Mouse (Mus musculus) midbrain, embryonic 14.5 days (tissue): ENCODE results near the gene Hrg. TPM values are rescaled to one million over a fixed set of nuclear protein-coding genes. Genes with fewer than 3 reads are reported as not detected.

Source experiments
- ATAC-seq: fragments of 200-750 bp; cut with Nextera tagmentation; 2 replicates; pipeline ENCODE4 v1.8.0; 2017; ENCODE audit warnings: moderate number of reproducible peaks, moderate library complexity; ENCODE audit not compliant: low FRiP score, low TSS enrichment
- DNase-seq: peaks from one replicate; pipeline ENCODE4 v3.0.0-alpha.2; 2015
- H3K27ac ChIP-seq: fragments of 300-500 bp; sonication (generic); replicated peaks from 2 replicates; pipeline ENCODE4 v1.5.1; 2014; ENCODE audit warnings: mild to moderate bottlenecking, low read depth, low read length, moderate library complexity
- H3K27me3 ChIP-seq: fragments of 300-500 bp; sonication (generic); 2 replicates; pipeline ENCODE4 v1.6.1; 2014; ENCODE audit warnings: low read length, control low read depth, mixed read lengths; ENCODE audit not compliant: control insufficient read depth, insufficient read depth
- H3K36me3 ChIP-seq: fragments of 300-500 bp; sonication (generic); 2 replicates; pipeline ENCODE4 v1.6.1; 2014; ENCODE audit warnings: low read length, control low read depth; ENCODE audit not compliant: control insufficient read depth, insufficient read depth
- H3K4me1 ChIP-seq: fragments of 300-500 bp; sonication (generic); 2 replicates; pipeline ENCODE4 v1.6.1; 2014; ENCODE audit warnings: mild to moderate bottlenecking, antibody characterized with exemption, low read length, control low read depth; ENCODE audit not compliant: control insufficient read depth, insufficient read depth
- H3K4me2 ChIP-seq: fragments of 300-500 bp; sonication (generic); 2 replicates; pipeline ENCODE4 v1.6.1; 2014; ENCODE audit warnings: mild to moderate bottlenecking, low read length, moderate library complexity
- H3K4me3 ChIP-seq: fragments of 300-500 bp; sonication (generic); replicated peaks from 2 replicates; pipeline ENCODE4 v1.5.1; 2014; ENCODE audit warnings: low read depth, low read length
- H3K9ac ChIP-seq: fragments of 300-500 bp; sonication (generic); replicated peaks from 2 replicates; pipeline ENCODE4 v1.6.1; 2014; ENCODE audit warnings: mild to moderate bottlenecking, low read length, moderate library complexity
- H3K9me3 ChIP-seq: fragments of 300-500 bp; sonication (generic); 2 replicates; pipeline ENCODE4 v1.6.1; 2016; ENCODE audit warnings: low read length, control low read depth, mixed read lengths; ENCODE audit not compliant: control insufficient read depth
- WGBS: fragments of 180-500 bp; shearing (Covaris S2); extraction: QIAGEN DNeasy Blood & Tissue Kit; methylation state at CpG from one replicate; pipeline ENCODE4 v1.1.7; 2014; 5-methylcytosine and 5-hydroxymethylcytosine counted together
- polyA plus RNA-seq: library from polyadenylated mRNA; unstranded; fragments of >200 nt; fragmentation: Nextera tagmentation; extraction: Ambion mirVana; gene quantifications from 2 replicates; pipeline ENCODE4 v1.2.1, GENCODE M21; 2014

Hrg gene
- polyA plus RNA-seq, 1 experiment from 2014 or later, result 0.12 TPM

- H3K27me3 ChIP-seq, result no peaks in the 10 kb centered on the region
- no peak for ATAC-seq
- no peak overlapping the region for H3K9ac ChIP-seq
- no peaks in the 10 kb centered on the region for H3K36me3 ChIP-seq
- H3K4me3 ChIP-seq, result no peak overlapping the region
- DNase-seq, result no peak
- no peak overlapping the region for H3K27ac ChIP-seq
- WGBS, result 72% methylated on average over 18 of the region's 18 CpGs
- H3K9me3 ChIP-seq, result no peaks in the 10 kb centered on the region
- no peak overlapping the region for H3K4me2 ChIP-seq
- no peaks in the 10 kb centered on the region for H3K4me1 ChIP-seq
Measured at GRCm38 (mm10) chr16:22919971-22920854, 30.7 kb upstream of the Hrg start.

- no peak overlapping the region for H3K4me3 ChIP-seq
- no peaks in the 10 kb centered on the region for H3K36me3 ChIP-seq
- H3K9ac ChIP-seq, result no peak overlapping the region
- no peak for ATAC-seq
- no peak overlapping the region for H3K4me2 ChIP-seq
- H3K27ac ChIP-seq, result no peak overlapping the region
- 96% methylated on average over 5 of the region's 5 CpGs for WGBS
- DNase-seq, result no peak
- H3K9me3 ChIP-seq, result no peaks in the 10 kb centered on the region
- H3K27me3 ChIP-seq, result no peaks in the 10 kb centered on the region
- no peaks in the 10 kb centered on the region for H3K4me1 ChIP-seq
Measured at GRCm38 (mm10) chr16:22921761-22922160, 29.1 kb upstream of the Hrg start.

GRCm38 (mm10) chr16:22922433-22922832, 28.4 kb upstream of the Hrg start:
- Histone ChIP-seq H3K4me2 (no peak overlapping the region), H3K27me3 (no peaks in the 10 kb centered on the region), H3K9ac (no peak overlapping the region), H3K4me3 (no peak overlapping the region), H3K9me3 (no peaks in the 10 kb centered on the region), H3K27ac (no peak overlapping the region), H3K36me3 (no peaks in the 10 kb centered on the region), H3K4me1 (no peaks in the 10 kb centered on the region)
- WGBS, result 91% methylated on average over 4 of the region's 4 CpGs
- ATAC-seq, result no peak
- DNase-seq, result no peak

GRCm38 (mm10) chr16:22929575-22929974, 21.3 kb upstream of the Hrg start:
- Histone ChIP-seq H3K27me3 (no peaks in the 10 kb centered on the region), H3K27ac (no peak overlapping the region), H3K4me3 (no peak overlapping the region), H3K9me3 (no peaks in the 10 kb centered on the region), H3K36me3 (no peaks in the 10 kb centered on the region), H3K4me1 (no peaks in the 10 kb centered on the region), H3K4me2 (no peak overlapping the region), H3K9ac (no peak overlapping the region)
- ATAC-seq (no peak), DNase-seq (peak; percentile 14)
- 71% methylated on average over 6 of the region's 6 CpGs for WGBS

- WGBS, result 86% methylated on average over 11 of the region's 11 CpGs
- H3K9me3 ChIP-seq, result no peaks in the 10 kb centered on the region
- DNase-seq (no peak), ATAC-seq (no peak)
- no peaks in the 10 kb centered on the region for H3K36me3 ChIP-seq
- H3K4me2 ChIP-seq, result no peak overlapping the region
- no peak overlapping the region for H3K9ac ChIP-seq
- H3K27me3 ChIP-seq, result no peaks in the 10 kb centered on the region
- H3K4me1 ChIP-seq, result no peaks in the 10 kb centered on the region
- H3K27ac ChIP-seq, result no peak overlapping the region
- H3K4me3 ChIP-seq, result no peak overlapping the region
Measured at GRCm38 (mm10) chr16:22931431-22932200, 19.3 kb upstream of the Hrg start.

GRCm38 (mm10) chr16:22937631-22938030, 13.2 kb upstream of the Hrg start:
- Histone ChIP-seq H3K27me3 (no peaks in the 10 kb centered on the region), H3K4me1 (no peaks in the 10 kb centered on the region), H3K27ac (no peak overlapping the region), H3K9ac (no peak overlapping the region), H3K36me3 (no peaks in the 10 kb centered on the region), H3K9me3 (no peaks in the 10 kb centered on the region), H3K4me3 (no peak overlapping the region), H3K4me2 (no peak overlapping the region)
- whole genome bisulfite sequencing, result 93% methylated on average over 12 of the region's 12 CpGs
- ATAC-seq (no peak), DNase-seq (no peak)

GRCm38 (mm10) chr16:22938541-22938940, 12.3 kb upstream of the Hrg start:
- Histone ChIP-seq H3K9ac (no peak overlapping the region), H3K27me3 (no peaks in the 10 kb centered on the region), H3K36me3 (no peaks in the 10 kb centered on the region), H3K4me2 (no peak overlapping the region), H3K4me1 (no peaks in the 10 kb centered on the region), H3K9me3 (no peaks in the 10 kb centered on the region), H3K27ac (no peak overlapping the region), H3K4me3 (no peak overlapping the region)
- ATAC-seq (no peak), DNase-seq (no peak)
- WGBS, result 74% methylated on average over 2 of the region's 2 CpGs

GRCm38 (mm10) chr16:22939120-22939695, 11.7 kb upstream of the Hrg start:
- no peak for ATAC-seq
- WGBS, result 87% methylated on average over 8 of the region's 8 CpGs
- no peaks in the 10 kb centered on the region for H3K4me1 ChIP-seq

More at GRCm38 (mm10) chr16:22939120-22939695, 11.7 kb upstream of the Hrg start:
- Histone ChIP-seq H3K36me3 (no peaks in the 10 kb centered on the region), H3K9me3 (no peaks in the 10 kb centered on the region), H3K27me3 (no peaks in the 10 kb centered on the region), H3K9ac (no peak overlapping the region), H3K4me3 (no peak overlapping the region), H3K4me2 (no peak overlapping the region), H3K27ac (no peak overlapping the region)
- DNase-seq, result no peak
